Mouse (Mus musculus) hindbrain, embryonic 11.5 days (tissue): ENCODE measurements at regions not wholly inside any gene's neighbourhood (a gene's known extent, or its start where the extent isn't known, plus 50 kb on each side); places are given as distances from the start of the nearest gene placed in this dataset.

Source experiments
- ATAC-seq: fragments of 200-750 bp; cut with Nextera tagmentation; 2 replicates; pipeline ENCODE4 v1.8.0; 2017; ENCODE audit warnings: mild to moderate bottlenecking, moderate TSS enrichment, moderate library complexity; ENCODE audit not compliant: low FRiP score
- DNase-seq: peaks from one replicate; pipeline ENCODE4 v3.0.0-alpha.2; 2015; ENCODE audit warnings: low spot score
- H3K27ac ChIP-seq: fragments of 300-500 bp; sonication (generic); 2 replicates; pipeline ENCODE4 v1.5.1; 2014; ENCODE audit warnings: mild to moderate bottlenecking, low read depth, low read length
- H3K27me3 ChIP-seq: fragments of 300-500 bp; sonication (generic); 2 replicates; pipeline ENCODE4 v1.6.1; 2014; ENCODE audit warnings: mild to moderate bottlenecking, low read length, moderate library complexity, mixed read lengths; ENCODE audit not compliant: control insufficient read depth, insufficient read depth
- H3K36me3 ChIP-seq: fragments of 300-500 bp; sonication (generic); 2 replicates; pipeline ENCODE4 v1.6.1; 2014; ENCODE audit warnings: mild to moderate bottlenecking, low read length, moderate library complexity, mixed read lengths; ENCODE audit not compliant: control insufficient read depth, insufficient read depth
- H3K4me1 ChIP-seq: fragments of 300-500 bp; sonication (generic); replicated peaks from 2 replicates; pipeline ENCODE4 v1.6.1; 2014; ENCODE audit warnings: low read length, mixed read lengths; ENCODE audit not compliant: control insufficient read depth, insufficient read depth
- H3K4me2 ChIP-seq: fragments of 300-500 bp; sonication (generic); replicated peaks from 2 replicates; pipeline ENCODE4 v1.6.1; 2014; ENCODE audit warnings: mild to moderate bottlenecking, low read depth, low read length
- H3K4me3 ChIP-seq: fragments of 300-500 bp; sonication (generic); 2 replicates; pipeline ENCODE4 v1.5.1; 2014; ENCODE audit warnings: low read depth, low read length
- H3K9ac ChIP-seq: fragments of 300-500 bp; sonication (generic); 2 replicates; pipeline ENCODE4 v1.6.1; 2014; ENCODE audit warnings: low read depth, low read length
- H3K9me3 ChIP-seq: fragments of 300-500 bp; sonication (generic); 2 replicates; pipeline ENCODE4 v1.6.1; 2016; ENCODE audit warnings: low read length; ENCODE audit not compliant: control insufficient read depth
- WGBS: fragments of 180-500 bp; shearing (Covaris S2); extraction: QIAGEN DNeasy Blood & Tissue Kit; methylation state at CpG from one replicate; pipeline ENCODE4 v1.1.7; 2014; 5-methylcytosine and 5-hydroxymethylcytosine counted together

DNA sequence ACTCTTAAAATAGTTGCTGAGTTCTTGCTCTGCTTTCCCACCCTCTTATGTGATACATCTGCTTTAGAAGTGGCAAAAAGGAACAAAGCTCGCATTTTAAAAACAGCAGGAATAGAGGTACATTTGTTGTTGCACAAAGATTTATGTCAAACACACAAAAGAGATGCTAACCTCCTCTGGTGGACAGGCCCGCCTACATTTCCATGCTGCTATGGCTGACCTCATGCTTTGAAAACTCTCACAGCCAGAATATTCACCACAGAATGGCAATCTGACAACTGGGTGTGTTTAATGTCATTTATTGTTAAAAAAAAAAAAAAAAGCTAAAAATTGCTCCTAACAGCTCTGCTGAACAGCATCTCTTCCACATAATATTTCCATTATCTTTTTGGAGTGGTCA, 451.6 kb downstream of the Cdh9 start:
- Histone ChIP-seq H3K4me2 (no peak overlapping the region), H3K36me3 (no peaks in the 10 kb centered on the region), H3K27me3 (no peaks in the 10 kb centered on the region), H3K9me3 (no peaks in the 10 kb centered on the region), H3K9ac (no peak overlapping the region), H3K4me3 (no peak overlapping the region), H3K4me1 (no peaks in the 10 kb centered on the region), H3K27ac (no peak overlapping the region)
- WGBS: 47% methylated on average over 2 of the region's 2 CpGs
- ATAC-seq (peak; percentile 78), DNase-seq (peak; percentile 5)

GRCm38 (mm10) chr15:17181358-17182022, 452.9 kb downstream of the Cdh9 start:
- H3K9ac ChIP-seq: no peak overlapping the region
- DNase-seq (no peak), ATAC-seq (no peak)
- H3K36me3 ChIP-seq: no peaks in the 10 kb centered on the region
- H3K4me1 ChIP-seq: no peaks in the 10 kb centered on the region
- H3K9me3 ChIP-seq: no peaks in the 10 kb centered on the region
- 80% methylated on average over 2 of the region's 2 CpGs for WGBS
- H3K27me3 ChIP-seq: no peaks in the 10 kb centered on the region
- no peak overlapping the region for H3K27ac ChIP-seq
- H3K4me3 ChIP-seq: no peak overlapping the region
- H3K4me2 ChIP-seq: no peak overlapping the region

DNA sequence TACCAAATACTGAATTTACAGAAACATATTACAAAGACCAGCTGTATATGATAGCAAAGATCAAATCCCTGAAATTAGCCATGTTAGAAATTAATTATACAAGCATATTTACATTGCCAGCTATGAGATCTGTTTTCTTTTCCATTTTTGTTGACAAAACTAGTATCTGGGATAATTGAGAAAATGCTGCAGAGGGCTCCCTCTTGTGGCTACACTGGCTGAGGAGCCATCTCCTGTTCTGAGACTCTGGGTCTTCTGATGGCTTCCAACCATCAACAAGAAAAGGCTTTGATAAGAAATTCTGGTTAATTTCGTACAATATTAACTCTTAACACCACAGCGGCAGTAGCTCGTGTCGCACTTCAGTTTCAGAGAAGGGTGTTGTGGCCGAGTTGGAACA, 466.9 kb downstream of the Cdh9 start:
- WGBS: 49% methylated on average over 5 of the region's 5 CpGs
- peak; percentile 59 for DNase-seq
- Histone ChIP-seq H3K4me1 (no peaks in the 10 kb centered on the region), H3K4me2 (no peak overlapping the region), H3K9me3 (no peaks in the 10 kb centered on the region), H3K4me3 (no peak overlapping the region), H3K36me3 (no peaks in the 10 kb centered on the region), H3K27me3 (no peaks in the 10 kb centered on the region), H3K9ac (no peak overlapping the region), H3K27ac (no peak overlapping the region)
- ATAC-seq: peak; percentile 63; the same call in 1 of the 2 replicates

- H3K27me3 ChIP-seq: no peaks in the 10 kb centered on the region
- no peak for DNase-seq
- WGBS: 86% methylated on average over 2 of the region's 2 CpGs
These were observed 476.2 kb downstream of the Cdh9 start for GRCm38 (mm10) chr15:17204739-17205138.

DNA sequence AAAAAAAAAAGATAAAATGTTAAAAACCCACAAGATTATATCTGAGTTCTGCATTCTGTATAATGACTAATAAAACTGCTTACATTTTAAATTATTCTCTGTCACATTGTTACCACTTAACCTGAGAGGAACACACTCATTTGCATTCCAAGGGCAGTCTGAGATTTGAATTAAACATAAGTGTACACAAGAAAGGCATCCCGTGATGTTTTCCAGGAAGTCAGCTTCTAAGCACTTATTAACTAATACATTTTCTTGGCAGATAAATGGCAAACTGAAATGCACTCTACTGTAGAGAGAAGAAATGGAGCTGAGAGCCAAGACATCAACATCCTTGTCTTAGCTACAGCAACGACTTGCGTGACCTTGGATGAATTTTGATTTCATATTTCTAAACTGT, 516.5 kb downstream of the Cdh9 start:
- WGBS: 79% methylated on average over 3 of the region's 3 CpGs
- Histone ChIP-seq H3K27ac (no peak overlapping the region), H3K4me1 (no peaks in the 10 kb centered on the region), H3K27me3 (no peaks in the 10 kb centered on the region), H3K4me3 (no peak overlapping the region), H3K9me3 (no peaks in the 10 kb centered on the region), H3K9ac (no peak overlapping the region), H3K36me3 (no peaks in the 10 kb centered on the region), H3K4me2 (no peak overlapping the region)
- ATAC-seq (no peak), DNase-seq (no peak)

More at GRCm38 (mm10) chr15:17204739-17205138, 476.2 kb downstream of the Cdh9 start:
- no peak overlapping the region for H3K4me3 ChIP-seq
- H3K36me3 ChIP-seq: no peaks in the 10 kb centered on the region
- no peak overlapping the region for H3K4me2 ChIP-seq
- no peak overlapping the region for H3K27ac ChIP-seq
- ATAC-seq: no peak
- H3K9ac ChIP-seq: no peak overlapping the region
- H3K9me3 ChIP-seq: no peaks in the 10 kb centered on the region
- no peaks in the 10 kb centered on the region for H3K4me1 ChIP-seq

- WGBS: 93% methylated on average over 5 of the region's 5 CpGs
- Histone ChIP-seq H3K9me3 (no peaks in the 10 kb centered on the region), H3K36me3 (no peaks in the 10 kb centered on the region), H3K4me2 (no peak overlapping the region), H3K4me3 (no peak overlapping the region), H3K4me1 (no peaks in the 10 kb centered on the region), H3K27ac (no peak overlapping the region), H3K9ac (no peak overlapping the region), H3K27me3 (no peaks in the 10 kb centered on the region)
- no peak for ATAC-seq
- no peak for DNase-seq
These were observed 560.7 kb downstream of the Cdh9 start for GRCm38 (mm10) chr15:17289221-17289620.
